9 mouse cellular contexts compared by ENCODE assay signal in the genomic region with DNA sequence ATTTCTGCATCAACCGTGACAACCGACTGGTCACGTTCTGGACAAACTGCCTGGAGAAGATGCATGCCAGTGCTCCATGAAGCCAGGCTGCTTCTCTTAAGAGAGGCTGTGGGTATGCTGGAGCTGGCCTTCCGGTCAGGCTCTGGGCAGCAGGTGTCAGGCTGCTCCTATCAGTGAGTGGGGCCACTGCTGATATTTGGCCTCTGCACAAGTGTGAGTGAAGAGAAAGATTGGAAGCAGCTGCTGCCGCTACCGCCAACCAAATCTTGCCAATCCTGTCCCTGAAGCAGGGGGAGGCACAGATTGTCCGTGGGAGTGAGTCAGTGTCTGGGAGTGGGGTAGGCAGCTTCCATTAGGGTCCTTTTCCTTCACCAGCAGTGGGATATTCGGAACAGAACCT. TPM values are rescaled to one million over a fixed set of nuclear protein-coding genes. Genes with fewer than 3 reads are reported as not detected.
A peak's percentile ranks its signal among the peaks of the same experiment; 100 is the strongest.
DNase-seq lines count a peak whose midpoint lies in the region; ATAC-seq and TF ChIP-seq lines count a peak whose summit lies in the region.
"Had no signal": no experiment of that assay in that cellular context is flagged by ENCODE, and none has a peak within 500 bp of the region (broad histone marks: within the 10 kb centered on the region; RNA-seq: fewer than 3 reads in every experiment).

No protein-coding gene starts in this region.

- WGBS in lung, embryonic 14.5 days: 39% methylated on average over 8 of the region's 8 CpGs
- 51% methylated on average over 8 of the region's 8 CpGs for WGBS in lung, adult 2 months
- WGBS in heart, embryonic 12.5 days: 43% methylated on average over 8 of the region's 8 CpGs

- peak; percentile 54 for DNase-seq in lung, embryonic 14.5 days
- no peak for DNase-seq in lung, adult 2 months
- DNase-seq in cerebellum, postnatal 14 days: peak; percentile 74 to 83
- peak; percentile 77 to 82 for DNase-seq in left cerebral cortex, postnatal 36 days (ENCODE audit: low spot score in 2 of 2)
- DNase-seq in testis, postnatal 14 days (ENCODE audit: low spot score): peak; percentile 69
- DNase-seq in spleen, postnatal 36 days (ENCODE audit: low spot score in 2 of 2): no peak
- no peak for DNase-seq in urinary bladder, postnatal 25 days (ENCODE audit: low spot score)

- no peak overlapping the region for H3K27ac ChIP-seq in lung, embryonic 14.5 days (ENCODE audit: low read depth)
- peak overlapping the region; percentile 91 for H3K27ac ChIP-seq in heart, embryonic 12.5 days (ENCODE audit: poor library complexity, severe bottlenecking)

- H3K4me2 ChIP-seq in lung, embryonic 14.5 days: no peak overlapping the region
- peak overlapping the region; percentile 56 for H3K4me2 ChIP-seq in heart, embryonic 12.5 days
- H3K4me2 ChIP-seq: neural tube, embryonic 13.5 days had no signal

- TF ChIP-seq POLR2A in lung, adult 2 months (IDR thresholded peaks at IDR 0.05; ENCODE audit: borderline replicate concordance, extremely low read depth, low read depth, low read length): no peak

- H3K27me3 ChIP-seq in lung, embryonic 14.5 days (ENCODE audit: insufficient read depth, low read length): no peaks in the 10 kb centered on the region
- H3K27me3 ChIP-seq in heart, embryonic 12.5 days (replicated peaks): no peaks in the 10 kb centered on the region
- H3K27me3 ChIP-seq: neural tube, embryonic 13.5 days had no signal

- no peak for TF ChIP-seq CTCF in lung, embryonic 14.5 days (IDR thresholded peaks at IDR 0.05; ENCODE audit: low read depth)
- TF ChIP-seq CTCF in lung, adult 2 months (IDR thresholded peaks at IDR 0.05; ENCODE audit: insufficient read depth, low read length): no peak

- peaks cover 11% of the 10 kb centered on the region; the same call in 1 of the 2 replicates for H3K36me3 ChIP-seq in lung, embryonic 14.5 days (ENCODE audit: insufficient read depth)
- peaks cover 21% of the 10 kb centered on the region for H3K36me3 ChIP-seq in heart, embryonic 12.5 days

- no peaks in the 10 kb centered on the region for H3K9me3 ChIP-seq in lung, embryonic 14.5 days (ENCODE audit: low read depth, low read length)
- 0 out of 2 replicates have a peak, but pooled peaks cover 3% of the 10 kb centered on the region for H3K9me3 ChIP-seq in heart, embryonic 12.5 days (replicated peaks)
- H3K9me3 ChIP-seq: neural tube, embryonic 13.5 days had no signal

- ATAC-seq in lung, embryonic 14.5 days (ENCODE audit: insufficient read depth): peak; percentile 77; the same call in 1 of the 2 replicates
- ATAC-seq in heart, embryonic 12.5 days (ENCODE audit: insufficient number of reproducible peaks, low FRiP score): peak; percentile 56; the same call in 1 of the 2 replicates

- no peak overlapping the region for H3K4me3 ChIP-seq in lung, embryonic 14.5 days (ENCODE audit: low read depth, low read length)
- H3K4me3 ChIP-seq in lung, adult 2 months (replicated peaks; ENCODE audit: extremely low read depth, low read depth, low read length): no peak overlapping the region
- H3K4me3 ChIP-seq in heart, embryonic 12.5 days: no peak overlapping the region
- H3K4me3 ChIP-seq: neural tube, embryonic 13.5 days had no signal

- H3K4me1 ChIP-seq in lung, embryonic 14.5 days (ENCODE audit: insufficient read depth): no peaks in the 10 kb centered on the region
- no peaks in the 10 kb centered on the region for H3K4me1 ChIP-seq in lung, adult 2 months (ENCODE audit: control insufficient read depth, insufficient read depth, low read length)
- H3K4me1 ChIP-seq in heart, embryonic 12.5 days (replicated peaks): peaks cover 54% of the 10 kb centered on the region

- intact Hi-C loops in left cerebral cortex, postnatal 36 days (cut with DNase I): no loop called here

- no peak overlapping the region for H3K9ac ChIP-seq in lung, embryonic 14.5 days
- H3K9ac ChIP-seq in heart, embryonic 12.5 days: 0 out of 2 replicates have a peak overlapping the region, but pooled peaks have one; percentile 45
- H3K9ac ChIP-seq: neural tube, embryonic 13.5 days had no signal

RNA-seq across cellular contexts. Expression of a gene that starts 27.5 kb away (rescaled TPM):
- polyA plus RNA-seq in lung, embryonic 14.5 days (2014; fragmentation: Nextera tagmentation; extraction: Ambion mirVana): 415 and 431 TPM in 2 replicates
- 136 and 154 TPM in 2 replicates for polyA plus RNA-seq in lung, adult 2 months (2012; rRNA removed)
- 481 and 488 TPM in 2 replicates for polyA plus RNA-seq in heart, embryonic 12.5 days (2016; fragmentation: Nextera tagmentation; extraction: Ambion mirVana)
- 1,000 to 10,000 TPM; 1,119 to 1,229 TPM for total RNA-seq in left cerebral cortex, postnatal 36 days (2021)

Comparison
In these comparisons a context has a peak if more than half of its experiments do, and no peak if none do; other contexts are left out.
1. DNase-seq: peak in lung, embryonic 14.5 days (single experiment), cerebellum, postnatal 14 days (2 of 2), left cerebral cortex, postnatal 36 days (2 of 2) and testis, postnatal 14 days (single experiment); none in lung, adult 2 months (single experiment), spleen, postnatal 36 days (0 of 2) and urinary bladder, postnatal 25 days (single experiment).